Mouse (Mus musculus) kidney, postnatal 0 days (tissue): Measurements from ENCODE around the gene Trp53i13. TPM values are rescaled to one million over a fixed set of nuclear protein-coding genes. Genes with fewer than 3 reads are reported as not detected.

Source experiments
- ATAC-seq: fragments of 200-750 bp; cut with Nextera tagmentation; replicated peaks from 2 replicates; pipeline ENCODE4 v1.8.0; 2017; ENCODE audit warnings: low read depth, moderate number of reproducible peaks, moderate TSS enrichment, moderate library complexity; ENCODE audit not compliant: low FRiP score
- DNase-seq: peaks from one replicate; pipeline ENCODE4 v3.0.0-alpha.2; 2016; ENCODE audit warnings: low spot score
- H3K27ac ChIP-seq: fragments of 300-500 bp; sonication (generic); 2 replicates; pipeline ENCODE4 v1.5.1; 2014; ENCODE audit warnings: mild to moderate bottlenecking
- H3K27me3 ChIP-seq: fragments of 300-500 bp; sonication (generic); 2 replicates; pipeline ENCODE4 v1.6.1; 2014; ENCODE audit warnings: low read length, mixed read lengths; ENCODE audit not compliant: insufficient read depth
- H3K36me3 ChIP-seq: fragments of 300-500 bp; sonication (generic); 2 replicates; pipeline ENCODE4 v1.6.1; 2014; ENCODE audit warnings: low read length, mixed read lengths; ENCODE audit not compliant: insufficient read depth
- H3K4me1 ChIP-seq: fragments of 300-500 bp; sonication (generic); replicated peaks from 2 replicates; pipeline ENCODE4 v1.6.1; 2014; ENCODE audit warnings: antibody characterized with exemption, low read length, mixed read lengths; ENCODE audit not compliant: insufficient read depth
- H3K4me2 ChIP-seq: fragments of 300-500 bp; sonication (generic); 2 replicates; pipeline ENCODE4 v1.6.1; 2014; ENCODE audit warnings: mild to moderate bottlenecking, low read length, moderate library complexity, mixed read lengths
- H3K4me3 ChIP-seq: fragments of 300-500 bp; sonication (generic); replicated peaks from 2 replicates; pipeline ENCODE4 v1.5.1; 2014; ENCODE audit warnings: low read depth, low read length
- H3K9ac ChIP-seq: fragments of 300-500 bp; sonication (generic); 2 replicates; pipeline ENCODE4 v1.6.1; 2014; ENCODE audit warnings: low read depth, low read length
- H3K9me3 ChIP-seq: fragments of 300-500 bp; sonication (generic); replicated peaks from 2 replicates; pipeline ENCODE4 v1.6.1; 2016; ENCODE audit warnings: low read length, inconsistent platforms, mixed read lengths
- CTCF ChIP-seq: IDR thresholded peaks from 2 replicates; pipeline ENCODE4 v1.5.1; 2016; ENCODE audit warnings: antibody characterized with exemption, low read depth, mild to moderate bottlenecking, moderate library complexity
- WGBS: fragments of 180-500 bp; shearing (Covaris S2); extraction: QIAGEN DNeasy Blood & Tissue Kit; methylation state at CpG from one replicate; pipeline ENCODE4 v1.1.7; 2014; 5-methylcytosine and 5-hydroxymethylcytosine counted together
- polyA plus RNA-seq: library from polyadenylated mRNA; unstranded; fragments of >200 nt; fragmentation: Nextera tagmentation; extraction: Ambion mirVana; gene quantifications from 2 replicates; pipeline ENCODE4 v1.2.1, GENCODE M21; 2015

Trp53i13 gene
- polyA plus RNA-seq, 1 experiment from 2014 or later = 34.8 TPM

DNA sequence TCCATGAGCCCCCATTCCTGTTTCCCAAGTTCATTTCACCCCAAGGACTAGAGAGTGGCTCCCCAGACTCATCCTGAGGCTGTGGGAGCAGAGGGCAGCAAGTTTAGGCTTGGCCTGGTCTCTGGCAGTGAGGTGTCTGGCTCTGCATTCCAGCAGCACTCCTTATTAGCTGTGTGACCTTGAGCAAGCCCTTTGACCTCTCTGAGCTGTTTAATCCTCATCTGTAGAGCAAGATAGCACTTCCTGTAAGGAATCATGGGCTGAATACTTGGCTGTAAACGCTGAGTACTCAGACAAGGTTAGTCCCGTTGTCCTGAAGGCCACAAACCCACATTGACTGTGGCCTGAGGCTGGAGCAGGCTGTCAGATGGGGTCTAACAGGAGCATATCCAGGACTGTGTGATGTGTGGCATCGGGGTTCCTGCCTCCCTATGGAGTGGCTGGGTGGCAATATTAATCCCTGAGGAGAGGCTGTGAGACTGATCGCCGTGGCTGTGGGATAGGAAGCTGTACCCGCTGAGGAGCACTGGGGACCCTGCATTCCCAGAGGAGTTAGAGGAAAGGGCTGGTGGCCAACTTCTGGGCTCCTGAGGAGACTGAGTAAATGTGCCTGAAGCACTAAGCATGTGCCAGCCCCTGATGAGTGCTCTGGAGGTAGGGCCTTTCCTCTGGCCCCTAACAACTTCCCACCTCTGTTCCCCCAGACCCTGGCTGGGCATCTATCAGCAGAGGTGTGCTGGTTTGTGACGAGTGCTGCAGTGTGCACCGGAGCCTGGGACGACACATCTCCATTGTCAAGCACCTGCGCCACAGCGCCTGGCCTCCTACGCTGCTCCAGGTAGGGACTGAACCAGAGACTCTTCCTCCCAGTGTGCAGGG, 17.3 kb downstream of the Trp53i13 start:
- DNase-seq = no peak
- H3K4me3 ChIP-seq = no peak overlapping the region
- peaks cover 33% of the 10 kb centered on the region for H3K36me3 ChIP-seq
- ATAC-seq = no peak
- H3K4me2 ChIP-seq = no peak overlapping the region
- TF ChIP-seq CTCF = no peak
- peak overlapping the region; percentile 87 for H3K27ac ChIP-seq
- H3K9ac ChIP-seq = no peak overlapping the region
- WGBS = 81% methylated on average over 12 of the region's 12 CpGs
- no peaks in the 10 kb centered on the region for H3K9me3 ChIP-seq
- H3K27me3 ChIP-seq = no peaks in the 10 kb centered on the region
- peaks cover 31% of the 10 kb centered on the region for H3K4me1 ChIP-seq

DNA sequence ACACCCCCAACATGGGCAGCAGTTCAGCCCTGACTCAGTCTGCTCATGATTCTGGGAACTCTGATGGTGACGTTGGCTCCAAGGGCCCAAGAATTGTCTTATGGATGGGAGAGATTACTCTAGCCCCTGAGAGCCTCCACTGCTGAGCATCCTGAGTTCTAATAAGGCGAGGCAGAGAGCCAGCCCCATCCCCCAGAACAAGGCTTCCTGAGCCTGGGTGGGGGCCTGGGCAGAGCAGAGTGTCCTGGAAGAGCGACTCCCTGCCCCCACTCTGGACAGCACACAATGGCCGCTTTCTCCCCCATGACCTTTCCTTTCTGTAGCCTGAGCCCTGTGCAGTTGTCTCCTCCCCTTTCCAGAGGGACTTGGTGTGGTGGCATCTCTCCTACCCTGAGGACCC, 17.9 kb downstream of the Trp53i13 start:
- 62% methylated on average over 4 of the region's 4 CpGs for WGBS
- H3K4me2 ChIP-seq = no peak overlapping the region
- H3K9ac ChIP-seq = no peak overlapping the region
- no peak overlapping the region for H3K4me3 ChIP-seq
- peaks cover 31% of the 10 kb centered on the region for H3K4me1 ChIP-seq
- peak overlapping the region; percentile 87 for H3K27ac ChIP-seq
- no peaks in the 10 kb centered on the region for H3K27me3 ChIP-seq
- peaks cover 26% of the 10 kb centered on the region for H3K36me3 ChIP-seq
- peak; percentile 47 for DNase-seq
- no peak for TF ChIP-seq CTCF
- ATAC-seq = no peak
- H3K9me3 ChIP-seq = no peaks in the 10 kb centered on the region

DNA sequence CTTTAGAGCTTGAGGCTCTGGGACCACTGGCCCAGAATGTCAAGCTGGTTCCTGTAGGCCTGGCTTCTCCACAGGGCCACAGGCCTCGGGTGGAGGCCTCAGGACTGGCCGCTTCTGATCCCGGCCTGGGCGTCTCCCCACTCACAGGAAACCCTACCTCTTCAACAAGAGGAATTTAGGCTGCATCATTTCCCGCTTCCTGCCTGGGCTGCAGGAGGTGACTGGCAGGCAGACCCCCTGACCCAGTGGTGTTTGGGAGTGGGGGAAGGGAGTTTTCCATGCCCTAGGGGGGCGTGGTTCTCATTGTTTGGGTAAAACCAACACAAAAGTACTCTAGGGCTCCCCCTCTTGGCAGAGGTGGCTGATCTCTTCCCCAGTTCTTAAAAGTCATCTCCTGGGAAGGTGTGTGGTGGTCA, 18.4 kb downstream of the Trp53i13 start:
- 24% methylated on average over 6 of the region's 6 CpGs for WGBS
- Histone ChIP-seq H3K9me3 (no peaks in the 10 kb centered on the region), H3K4me3 (no peak overlapping the region), H3K9ac (no peak overlapping the region), H3K4me2 (peak overlapping the region; percentile 19), H3K27me3 (no peaks in the 10 kb centered on the region), H3K27ac (peak overlapping the region; percentile 87), H3K4me1 (peaks cover 32% of the 10 kb centered on the region), H3K36me3 (peaks cover 22% of the 10 kb centered on the region)
- TF ChIP-seq CTCF = peak; percentile 67
- ATAC-seq (no peak), DNase-seq (peak; percentile 81)

DNA sequence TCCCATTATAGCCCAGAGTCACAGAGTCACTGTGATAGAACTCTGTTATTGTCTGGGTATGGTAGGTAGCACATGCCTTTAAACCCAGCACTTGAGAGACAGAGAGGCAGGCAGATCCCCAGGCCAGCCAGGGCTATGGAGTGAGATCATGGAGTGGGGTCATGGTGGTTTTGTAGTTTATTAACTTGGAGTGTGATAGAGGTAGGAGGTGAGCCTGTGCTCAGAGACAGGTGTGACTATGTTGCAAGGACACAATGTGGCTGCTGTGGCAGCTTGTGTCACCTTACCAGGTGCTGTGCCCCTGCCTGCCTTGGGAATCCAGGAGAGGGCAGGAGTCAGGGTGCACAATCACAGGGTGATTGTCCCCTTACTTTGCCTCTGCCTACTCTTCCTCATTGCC, 20.3 kb downstream of the Trp53i13 start:
- Histone ChIP-seq H3K4me1 (peaks cover 44% of the 10 kb centered on the region), H3K36me3 (peaks cover 13% of the 10 kb centered on the region)

DNA sequence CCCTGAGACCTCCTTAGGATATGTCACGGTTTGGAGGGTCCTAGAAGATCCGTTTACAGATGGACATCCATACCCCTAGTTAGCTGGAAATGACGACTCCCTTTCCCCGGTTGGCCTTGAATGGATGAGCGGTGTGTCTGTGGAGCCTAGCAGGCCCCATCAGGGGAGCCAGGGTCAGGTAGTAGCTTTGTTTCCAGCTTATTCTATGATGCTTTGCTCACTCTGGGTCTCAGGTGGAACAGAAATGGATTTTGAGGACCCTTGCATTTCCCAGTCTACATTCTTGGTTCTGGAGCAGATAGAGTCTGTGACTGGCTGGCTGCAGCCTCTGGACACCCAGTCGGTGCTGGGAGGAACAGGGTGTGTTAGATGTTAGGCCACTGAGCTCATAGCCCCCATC, 21.0 kb downstream of the Trp53i13 start:
- Histone ChIP-seq H3K4me3 (no peak overlapping the region), H3K27ac (peak overlapping the region; percentile 95; the same call in 1 of the 2 replicates), H3K27me3 (no peaks in the 10 kb centered on the region), H3K4me2 (peak overlapping the region; percentile 95), H3K36me3 (peaks cover 6% of the 10 kb centered on the region; the same call in 1 of the 2 replicates), H3K4me1 (peaks cover 49% of the 10 kb centered on the region), H3K9me3 (no peaks in the 10 kb centered on the region), H3K9ac (peak overlapping the region; percentile 95)
- 52% methylated on average over 6 of the region's 6 CpGs for WGBS
- TF ChIP-seq CTCF = no peak
- no peak for ATAC-seq
- DNase-seq = no peak

More for the DNA sequence above, 20.3 kb downstream of the Trp53i13 start:
- H3K9me3 ChIP-seq = no peaks in the 10 kb centered on the region
- TF ChIP-seq CTCF = no peak
- no peak for ATAC-seq
- peak overlapping the region; percentile 95; the same call in 1 of the 2 replicates for H3K4me2 ChIP-seq
- no peaks in the 10 kb centered on the region for H3K27me3 ChIP-seq
- H3K4me3 ChIP-seq = no peak overlapping the region
- peak overlapping the region; percentile 54; the same call in 1 of the 2 replicates for H3K27ac ChIP-seq
- no peak for DNase-seq
- H3K9ac ChIP-seq = no peak overlapping the region

DNA sequence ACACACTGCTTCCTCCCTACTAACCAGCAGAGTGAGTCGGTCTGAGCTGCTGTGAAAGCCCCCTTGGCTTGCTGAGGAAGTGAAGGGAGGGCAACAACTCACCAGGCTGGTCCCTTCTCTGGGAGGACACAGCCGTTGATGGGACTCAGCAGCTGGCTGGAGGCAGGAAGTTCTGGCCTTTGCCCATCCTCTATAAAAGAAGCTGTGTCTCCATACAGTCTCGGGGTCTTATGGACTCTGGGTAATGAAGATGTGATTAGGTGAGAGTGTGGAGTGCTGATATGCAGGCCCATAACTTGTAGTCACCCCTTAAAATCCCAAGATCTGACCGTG, 21.5 kb downstream of the Trp53i13 start:
- H3K4me1 ChIP-seq = peaks cover 49% of the 10 kb centered on the region
- peak overlapping the region; percentile 95 for H3K9ac ChIP-seq
- H3K36me3 ChIP-seq = peaks cover 2% of the 10 kb centered on the region; the same call in 1 of the 2 replicates
- TF ChIP-seq CTCF = no peak
- no peaks in the 10 kb centered on the region for H3K9me3 ChIP-seq
- H3K4me3 ChIP-seq = peak overlapping the region; percentile 91
- ATAC-seq = no peak
- 22% methylated on average over 4 of the region's 4 CpGs for WGBS
- peak overlapping the region; percentile 95 for H3K27ac ChIP-seq
- no peaks in the 10 kb centered on the region for H3K27me3 ChIP-seq
- peak overlapping the region; percentile 95 for H3K4me2 ChIP-seq
- no peak for DNase-seq
